Mouse (Mus musculus): ENCODE results near the gene Mtch2.
"Not testable (repeated sequence)": the region's sequence is repeated elsewhere in the genome, so short reads cannot be mapped to it uniquely, and the experiment has no call there.

The Mtch2 gene

GRCm38 (mm10) chr2:90846955-90847680 is at the start of gene Mtch2:
Mtch2 (plus strand) TSS chr2:90847155.
- DNase-seq (ENCODE audit: low spot score) = peak; percentile 83

- DNase-seq (ENCODE audit: low spot score) = no peak
These were observed 38.5 kb upstream of the Mtch2 start for GRCm38 (mm10) chr2:90808241-90809126.

GRCm38 (mm10) chr2:90810751-90811150 is 36.2 kb upstream of the Mtch2 start:
- DNase-seq (ENCODE audit: low spot score) = no peak

GRCm38 (mm10) chr2:90815266-90815665 is 31.7 kb upstream of the Mtch2 start:
- no peak for DNase-seq (ENCODE audit: low spot score)

- no peak for DNase-seq (ENCODE audit: low spot score)
These were observed 30.8 kb upstream of the Mtch2 start for GRCm38 (mm10) chr2:90816144-90816543.

- no peak for DNase-seq (ENCODE audit: low spot score)
These were observed 28.2 kb upstream of the Mtch2 start for GRCm38 (mm10) chr2:90818710-90819109.

- no peak for DNase-seq (ENCODE audit: low spot score)
These were observed 26.1 kb upstream of the Mtch2 start for GRCm38 (mm10) chr2:90820894-90821293.

GRCm38 (mm10) chr2:90822978-90823377 is 24.0 kb upstream of the Mtch2 start:
- DNase-seq (ENCODE audit: low spot score) = no peak

- DNase-seq (ENCODE audit: low spot score) = no peak
These were observed 23.2 kb upstream of the Mtch2 start for GRCm38 (mm10) chr2:90823781-90824180.

- not testable (repeated sequence) for DNase-seq (ENCODE audit: low spot score)
These were observed 22.4 kb upstream of the Mtch2 start for GRCm38 (mm10) chr2:90824528-90824927.

- DNase-seq (ENCODE audit: low spot score) = no peak
These were observed 21.3 kb upstream of the Mtch2 start for GRCm38 (mm10) chr2:90825515-90826172.

GRCm38 (mm10) chr2:90828739-90829138 is 18.2 kb upstream of the Mtch2 start:
- DNase-seq (ENCODE audit: low spot score) = no peak

GRCm38 (mm10) chr2:90833502-90833901 is 13.5 kb upstream of the Mtch2 start:
- DNase-seq (ENCODE audit: low spot score) = no peak

GRCm38 (mm10) chr2:90838621-90839020 is 8.3 kb upstream of the Mtch2 start:
- DNase-seq (ENCODE audit: low spot score) = no peak

- DNase-seq (ENCODE audit: low spot score) = no peak
These were observed 3.3 kb upstream of the Mtch2 start for GRCm38 (mm10) chr2:90843666-90844065.

GRCm38 (mm10) chr2:90844262-90844661 is 2.7 kb upstream of the Mtch2 start:
- DNase-seq (ENCODE audit: low spot score) = no peak

GRCm38 (mm10) chr2:90845234-90845633 is 1.7 kb upstream of the Mtch2 start:
- DNase-seq (ENCODE audit: low spot score) = no peak

GRCm38 (mm10) chr2:90846171-90846570 is 784 bp upstream of the Mtch2 start:
- DNase-seq (ENCODE audit: low spot score) = no peak

GRCm38 (mm10) chr2:90846597-90846954 is 379 bp upstream of the Mtch2 start:
- DNase-seq (ENCODE audit: low spot score) = no peak

GRCm38 (mm10) chr2:90847681-90848050 is 711 bp downstream of the Mtch2 start:
- DNase-seq (ENCODE audit: low spot score) = no peak

- DNase-seq (ENCODE audit: low spot score) = no peak
These were observed 1.4 kb downstream of the Mtch2 start for GRCm38 (mm10) chr2:90848331-90848730.

- no peak for DNase-seq (ENCODE audit: low spot score)
These were observed 3.4 kb downstream of the Mtch2 start for GRCm38 (mm10) chr2:90850401-90850800.

- no peak for DNase-seq (ENCODE audit: low spot score)
These were observed 14.5 kb downstream of the Mtch2 start for GRCm38 (mm10) chr2:90861486-90861885.
